Mouse (Mus musculus) layer of hippocampus, postnatal 25 days (tissue): Measurements from ENCODE around the gene Ghdc. TPM values are rescaled to one million over a fixed set of nuclear protein-coding genes. Genes with fewer than 3 reads are reported as not detected.

Source experiments
- DNase-seq, 2 experiments: peaks; one replicate each; pipeline ENCODE4 v3.0.0; 2022; ENCODE audit warnings: mixed read lengths in 2 of 2, low spot score in 1 of 2; ENCODE audit errors: extremely low spot score in 1 of 2
- total RNA-seq, 2 experiments: library from RNA; stranded (reverse); gene quantifications; 2 replicates each; pipeline ENCODE4 v1.2.3; 2021

The Ghdc gene
- total RNA-seq = 1 to 10 TPM; 5.2 to 6.8 TPM

GRCm38 (mm10) chr11:100770646-100771408, at the start of gene Ghdc:
TSS of gene Ghdc (minus strand) at chr11:100770957.
- DNase-seq = peak; percentile 32 to 65

DNA sequence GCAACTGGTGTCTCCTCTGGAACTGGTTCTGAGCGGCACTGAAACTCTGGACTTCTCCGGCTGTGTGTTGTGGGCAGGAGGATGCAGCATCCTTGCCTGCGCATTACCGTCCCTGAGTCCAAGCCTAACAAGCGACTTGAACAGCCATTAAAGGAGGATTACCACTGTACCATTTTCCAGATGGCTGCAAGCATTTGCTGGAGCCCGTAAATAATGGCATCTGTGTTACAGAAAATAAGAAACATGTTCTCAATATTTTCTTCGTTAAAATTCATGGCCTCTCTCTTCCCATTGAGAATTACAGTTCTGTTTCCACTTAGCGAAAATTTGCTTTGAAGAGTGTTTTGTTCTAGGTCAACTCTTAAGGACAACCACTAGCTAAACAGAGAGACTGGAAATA, 49.3 kb upstream of the Ghdc start:
- DNase-seq = no peak

GRCm38 (mm10) chr11:100819626-100820025, 48.9 kb upstream of the Ghdc start:
- DNase-seq = no peak

- no peak for DNase-seq
Measured at GRCm38 (mm10) chr11:100819048-100819447, 48.3 kb upstream of the Ghdc start.

- no peak for DNase-seq
Measured at GRCm38 (mm10) chr11:100818359-100819012, 47.7 kb upstream of the Ghdc start.

GRCm38 (mm10) chr11:100817311-100817710, 46.6 kb upstream of the Ghdc start:
- no peak for DNase-seq

DNA sequence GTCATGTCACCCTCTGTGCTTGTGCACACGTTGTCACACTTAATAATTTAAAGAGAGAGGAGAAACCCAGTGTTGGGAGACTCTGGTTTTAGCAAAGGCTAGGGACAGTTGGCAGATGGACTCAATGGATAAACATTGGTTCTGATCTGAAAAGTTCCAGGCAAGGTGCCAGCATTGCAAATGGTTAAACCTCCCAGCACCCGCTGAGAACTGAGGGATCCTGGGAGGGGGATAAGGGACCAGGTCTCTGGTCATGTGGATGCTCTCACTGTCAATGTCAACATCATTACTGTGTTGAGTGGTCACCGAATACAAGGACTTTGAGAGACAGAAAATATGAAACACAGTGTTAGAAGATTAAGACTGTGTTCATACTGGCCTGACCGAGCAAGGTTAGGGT, 46.0 kb upstream of the Ghdc start:
- no peak for DNase-seq

DNA sequence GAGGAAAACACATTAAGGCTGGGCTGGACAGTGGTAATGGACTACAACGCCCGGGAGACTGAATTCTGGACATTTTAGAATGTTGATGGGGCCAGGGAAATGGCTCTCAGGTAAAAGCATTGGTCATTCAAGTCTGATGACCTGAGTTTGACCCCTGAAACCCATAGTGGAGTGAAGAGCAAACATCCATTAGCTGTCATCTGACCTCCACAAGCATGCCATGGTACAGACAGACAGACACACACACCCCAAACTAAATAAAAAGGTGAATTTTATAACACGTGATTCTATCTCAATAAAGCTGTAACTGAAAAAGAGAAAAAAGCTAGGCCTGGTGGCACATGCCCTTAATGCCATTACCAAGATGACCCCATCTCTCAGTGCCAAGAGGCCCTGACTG, 45.6 kb upstream of the Ghdc start:
- DNase-seq = no peak

DNA sequence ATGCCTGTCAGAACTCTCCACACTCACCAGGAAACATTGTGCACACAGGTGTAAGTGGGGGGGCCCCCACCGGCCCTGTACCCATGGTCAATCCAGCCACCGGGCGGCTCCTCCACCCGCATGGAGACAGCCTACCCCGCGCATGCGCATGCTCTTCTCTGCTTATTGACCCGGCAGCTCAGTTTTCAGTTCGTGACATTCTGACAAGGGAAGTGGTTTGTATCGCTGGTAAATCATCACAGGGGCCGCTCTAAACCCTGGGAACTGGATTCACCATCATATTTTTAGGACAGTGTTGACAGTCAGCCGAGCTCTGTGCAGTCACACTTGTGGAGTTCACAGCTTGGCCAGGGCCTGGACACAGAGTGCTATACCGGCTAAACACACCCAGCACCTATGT, 43.7 kb upstream of the Ghdc start:
- DNase-seq = no peak

DNA sequence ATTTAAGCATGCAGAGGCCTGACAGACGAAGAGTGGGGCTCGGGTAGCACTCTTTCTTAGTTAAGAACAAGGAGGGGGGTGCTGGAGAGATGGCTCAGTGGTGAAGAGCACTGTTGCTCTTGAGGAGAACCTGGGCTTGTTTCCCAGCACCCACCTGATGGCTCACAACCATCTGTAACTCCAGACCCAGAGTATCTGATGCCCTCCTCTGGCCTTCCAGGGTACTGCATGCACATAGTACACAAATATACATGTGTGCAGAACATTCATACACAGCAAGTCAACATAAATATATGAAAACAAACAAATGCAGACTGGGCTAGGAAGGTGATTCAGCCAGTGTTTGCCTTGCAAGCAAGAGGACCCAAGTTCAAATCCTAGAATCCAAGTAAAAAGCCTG, 40.4 kb upstream of the Ghdc start:
- DNase-seq = no peak

DNA sequence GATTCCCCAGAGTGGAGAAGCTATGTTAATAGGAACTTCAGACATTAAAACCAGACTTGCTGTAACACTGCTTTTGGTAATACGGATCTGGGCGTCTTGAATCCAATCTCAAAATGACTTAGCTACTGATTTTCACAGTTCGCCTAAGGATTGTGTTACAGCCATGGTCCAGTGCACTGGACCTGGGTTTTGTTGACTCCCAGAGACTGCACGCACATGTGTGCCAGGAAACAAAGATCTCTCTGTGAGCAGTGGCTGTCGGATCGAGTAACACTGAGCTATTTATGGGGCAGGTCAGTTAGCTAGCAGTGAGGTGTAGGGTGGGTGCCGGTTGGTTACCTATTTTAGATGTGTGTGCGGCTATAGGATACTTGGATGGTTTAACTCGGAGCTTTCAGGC, 39.8 kb upstream of the Ghdc start:
- DNase-seq = no peak

DNA sequence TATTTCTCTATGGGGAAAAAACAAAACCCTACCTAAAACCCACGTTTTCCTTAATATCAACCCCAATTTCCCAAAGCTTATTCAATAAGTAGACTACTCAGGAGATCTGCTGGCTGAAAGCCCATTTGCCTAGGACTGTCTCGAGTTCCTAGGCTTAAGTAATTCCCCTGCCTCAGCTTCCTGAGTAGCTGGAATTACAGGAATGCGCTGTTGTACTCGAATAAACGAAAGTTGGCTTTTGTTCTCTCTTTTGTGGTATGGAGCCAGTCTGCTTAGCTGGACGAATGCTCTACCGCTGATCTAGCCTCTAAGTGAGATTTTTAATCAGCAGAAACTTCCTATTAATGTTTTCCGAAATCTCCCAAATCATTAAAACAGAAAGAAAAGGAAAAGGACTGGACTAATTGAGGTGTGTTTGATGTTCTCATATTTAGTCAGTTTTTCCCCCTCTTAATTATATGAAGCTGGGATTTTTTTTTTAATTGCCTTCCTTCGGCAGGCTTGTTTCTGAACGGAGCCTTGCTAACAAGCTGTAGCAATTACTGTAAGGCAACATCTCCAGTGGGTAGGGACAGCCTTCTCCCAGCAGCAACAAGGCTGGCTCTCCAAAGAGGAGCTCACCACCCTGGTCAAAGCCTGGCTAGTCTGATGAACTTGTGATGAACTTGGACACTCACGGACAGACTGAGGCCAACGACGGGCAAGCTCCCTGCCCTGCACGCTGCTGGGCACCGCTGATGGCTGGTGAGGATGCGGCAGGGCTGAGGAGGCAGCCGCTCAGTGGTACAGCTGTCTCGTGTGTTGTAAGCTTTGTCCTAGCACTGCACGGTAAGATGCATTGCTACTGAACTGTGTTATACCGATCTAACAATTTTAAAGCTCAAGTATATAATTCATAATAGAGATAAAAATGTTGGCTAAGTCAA, 35.9 kb upstream of the Ghdc start:
- DNase-seq = no peak

GRCm38 (mm10) chr11:100805535-100805934, 34.8 kb upstream of the Ghdc start:
- no peak for DNase-seq

DNA sequence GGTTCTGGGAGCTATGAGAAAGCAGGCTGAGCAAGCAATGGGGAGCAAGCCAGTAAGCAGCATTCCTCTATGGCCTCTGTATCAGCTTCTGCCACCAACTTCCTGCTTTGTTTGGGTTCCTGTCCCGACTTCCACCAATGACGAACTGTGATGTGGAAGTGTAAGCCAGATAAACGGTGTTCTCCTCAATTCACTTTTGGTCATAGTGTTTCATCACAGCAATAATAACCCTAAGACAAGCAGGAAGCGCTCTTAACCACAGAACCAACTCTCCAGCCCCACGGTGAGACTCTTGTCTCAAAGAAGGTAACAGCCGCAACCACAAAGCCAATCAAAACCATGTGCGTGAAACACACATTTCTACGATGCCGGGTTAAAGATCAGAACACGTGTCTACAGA, 33.7 kb upstream of the Ghdc start:
- DNase-seq = no peak

DNA sequence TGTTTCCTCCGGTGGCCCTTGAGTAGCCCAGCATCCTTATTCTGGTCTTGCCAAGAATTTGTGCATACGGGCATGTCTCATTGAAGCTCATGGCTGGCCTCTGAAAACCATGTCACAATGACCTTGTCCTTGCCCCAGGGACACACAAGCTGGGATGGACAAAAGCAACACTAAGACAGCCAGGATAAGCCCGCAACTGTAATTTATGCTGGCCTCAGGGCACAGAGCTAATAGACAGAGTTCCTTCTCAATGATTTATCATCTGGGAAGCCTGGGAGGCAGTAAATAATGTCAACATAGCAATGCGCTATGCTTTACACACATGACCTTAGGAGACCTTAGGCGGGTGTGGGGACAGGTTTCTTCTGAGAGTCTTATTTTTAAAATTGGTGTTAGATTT, 28.7 kb upstream of the Ghdc start:
- DNase-seq = no peak

DNA sequence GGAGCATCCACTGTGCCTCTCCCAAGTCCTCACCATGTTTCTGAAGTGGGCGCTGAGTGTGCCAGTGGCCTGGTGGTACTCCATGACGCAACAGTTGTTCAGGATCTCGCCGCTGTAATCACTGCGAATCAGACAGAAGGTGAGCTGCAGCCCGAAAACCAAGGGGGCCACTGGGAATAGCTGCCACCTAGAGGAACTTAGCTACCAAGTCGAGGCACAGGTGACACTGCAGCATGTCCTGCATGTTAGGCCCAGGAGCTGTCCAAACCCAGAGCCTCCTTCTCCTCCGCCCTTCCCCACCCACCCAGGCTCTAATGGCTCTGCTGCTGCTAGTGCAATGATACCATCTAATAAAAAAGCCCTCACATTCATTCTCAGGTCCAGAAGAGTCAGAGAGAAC, 25.8 kb upstream of the Ghdc start:
- no peak for DNase-seq

GRCm38 (mm10) chr11:100795386-100795785, 24.6 kb upstream of the Ghdc start:
- no peak for DNase-seq

DNA sequence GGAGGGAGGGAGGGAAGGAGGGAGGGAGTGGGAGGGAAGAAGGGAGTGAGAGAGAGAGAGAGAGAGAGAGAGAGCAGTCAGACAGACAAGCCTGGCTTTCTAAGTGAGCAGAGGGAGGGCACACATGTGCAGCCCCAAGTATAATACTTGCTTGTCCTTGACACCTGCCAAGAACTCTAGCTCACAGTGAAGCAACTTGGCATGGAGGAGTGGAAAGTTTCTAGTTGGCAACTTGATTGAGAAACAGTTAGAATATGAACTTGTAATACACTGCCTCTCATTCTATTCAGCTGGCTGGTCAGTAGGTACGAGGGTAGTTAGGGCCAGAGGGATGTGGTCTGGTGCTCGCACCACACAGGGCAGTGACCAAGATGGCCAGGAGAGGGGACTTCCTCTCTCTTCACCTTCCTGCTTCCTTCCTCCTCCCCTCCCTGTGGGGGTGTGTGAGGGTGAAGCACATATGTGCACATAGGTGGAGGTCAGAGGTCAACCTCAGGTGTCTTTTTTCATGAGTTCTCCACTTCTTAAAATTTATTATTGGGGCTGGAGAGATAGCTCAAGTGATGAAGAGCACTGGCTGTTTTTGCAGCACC, 20.8 kb upstream of the Ghdc start:
- DNase-seq = no peak

DNA sequence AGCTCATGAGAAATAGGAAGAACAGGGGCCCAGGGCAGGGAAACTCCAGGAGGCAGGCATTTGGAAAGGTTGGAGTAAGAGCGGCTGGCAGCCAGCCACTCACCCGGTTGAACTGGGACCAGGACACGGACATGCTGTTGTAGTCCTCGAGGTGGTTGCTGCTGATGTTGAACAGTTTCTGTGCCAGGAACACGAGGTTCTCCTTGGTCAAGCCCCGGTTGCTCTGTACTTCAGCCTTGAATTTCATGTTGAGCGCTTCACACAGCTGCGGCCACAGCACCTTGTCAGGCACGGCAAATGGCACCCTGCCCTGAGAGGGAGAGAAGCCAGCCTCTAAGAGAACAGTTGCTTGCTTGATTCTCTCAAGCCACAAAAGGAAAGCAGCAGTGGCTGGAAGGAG, 19.9 kb upstream of the Ghdc start:
- peak in 1 of 2 experiments; percentile 55 for DNase-seq

DNA sequence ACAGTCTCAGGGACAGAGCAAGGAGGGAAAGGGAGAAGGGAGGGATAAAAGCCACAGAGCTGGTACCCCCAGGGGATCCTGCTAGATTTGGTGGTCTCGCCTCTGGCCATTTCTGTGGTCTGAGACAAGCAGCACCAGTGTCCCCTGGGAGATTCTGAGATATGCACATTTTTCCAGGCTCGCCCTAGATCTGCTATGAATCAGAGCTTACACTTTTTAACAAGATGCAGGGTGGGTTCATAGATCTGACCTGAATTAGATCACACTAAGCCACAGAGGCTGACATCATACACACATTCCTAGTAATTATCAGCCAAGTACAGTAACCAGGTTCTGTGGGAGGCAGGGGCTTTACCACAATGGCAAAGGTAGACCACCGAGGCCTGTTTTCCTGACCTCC, 18.9 kb upstream of the Ghdc start:
- DNase-seq = no peak

DNA sequence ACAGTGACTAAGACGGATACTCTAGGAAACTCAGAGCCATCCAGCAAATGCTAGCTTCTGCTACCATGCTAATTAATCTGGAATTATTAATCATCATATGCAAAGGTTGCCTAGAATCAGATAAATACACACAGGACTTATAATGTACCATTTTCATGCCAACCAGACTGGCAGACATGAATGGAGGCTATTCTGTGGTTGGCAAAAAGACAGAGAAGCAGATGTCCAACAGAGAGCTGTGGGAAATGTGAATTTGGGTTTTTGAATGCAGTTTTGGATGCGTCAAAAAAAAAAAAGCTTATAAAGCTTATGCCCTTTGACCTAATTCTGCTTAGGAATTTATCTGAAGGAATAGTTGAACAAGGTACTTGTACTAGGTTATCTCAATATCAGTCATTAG, 15.0 kb upstream of the Ghdc start:
- no peak for DNase-seq
